Mouse (Mus musculus): ENCODE results near the gene Zfp772. TPM values are rescaled to one million over a fixed set of nuclear protein-coding genes. Genes with fewer than 3 reads are reported as not detected.

The Zfp772 gene
- 10.1 and 11.8 TPM in 2 replicates for polyA plus RNA-seq (2012; rRNA removed)

GRCm38 (mm10) chr7:7209313-7210151 lies at the start of gene Zfp772:
Gene Zfp772 (minus strand): TSS chr7:7209998.

GRCm38 (mm10) chr7:7247228-7247627 lies 37.4 kb upstream of the Zfp772 start, which contains the start of gene Vmn2r29:
Gene Vmn2r29 (minus strand): TSS chr7:7247328.

DNA sequence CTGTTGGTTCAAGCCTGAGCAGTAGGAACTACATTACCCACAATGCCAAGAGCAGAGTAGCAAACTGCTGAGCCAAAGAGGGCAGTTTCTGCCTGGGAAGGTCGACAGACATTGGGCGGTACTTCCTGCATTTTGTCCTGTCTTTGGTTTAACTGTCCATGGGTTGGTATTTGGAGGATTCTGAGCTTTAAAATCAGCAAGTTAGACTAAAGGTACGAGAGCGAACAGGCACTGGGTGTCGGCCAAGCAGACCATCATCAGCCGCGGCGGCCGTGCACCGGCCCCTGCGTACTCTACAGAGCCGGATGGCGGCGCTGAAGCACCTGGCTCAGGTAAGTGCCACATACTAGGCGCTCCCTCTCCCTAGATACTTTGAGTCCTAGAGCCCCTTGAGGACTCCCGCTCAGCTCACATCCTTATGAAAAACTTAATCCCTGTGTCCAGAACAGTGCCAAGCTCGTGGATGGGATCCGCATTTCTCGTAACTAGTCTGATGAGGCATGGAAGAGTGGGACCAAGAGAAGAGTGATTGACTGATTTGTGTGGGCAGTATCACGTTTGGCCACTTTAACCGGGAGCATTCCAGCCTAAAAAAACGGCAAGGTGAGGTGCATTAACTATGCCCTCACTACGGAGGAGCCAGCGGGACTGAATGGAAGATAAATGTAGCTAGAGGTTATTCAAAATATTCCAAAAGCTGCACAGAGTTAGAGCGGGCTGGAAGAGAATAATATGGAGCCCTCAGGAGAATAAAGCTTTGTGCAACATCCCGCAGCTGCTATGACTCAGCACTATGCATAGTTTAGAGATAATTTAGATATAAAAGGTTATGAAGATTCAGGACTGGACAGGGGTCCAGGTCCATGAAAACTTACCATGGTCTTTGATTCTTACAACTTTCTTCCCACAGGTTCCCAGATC lies 38.3 kb downstream of the Zfp772 start, which contains the start of gene Zfp418:
Gene Zfp418, plus strand, starts transcription at position 104 of the 921 bp plus-strand sequence.

Other genes starting within 250 kb of the Zfp772 start
- not detected in 2 replicates for gene Aurkc, start 214.7 kb downstream of the Zfp772 start, polyA plus RNA-seq (2012; rRNA removed)
- gene Zfp954, start 88.5 kb downstream of the Zfp772 start, polyA plus RNA-seq (2012; rRNA removed) = 17.8 and 20.4 TPM in 2 replicates
- 5.6 and 6.9 TPM in 2 replicates for gene Zfp773, start 73.2 kb downstream of the Zfp772 start, polyA plus RNA-seq (2012; rRNA removed)
- gene Zfp418, start 38.7 kb downstream of the Zfp772 start, polyA plus RNA-seq (2012; rRNA removed) = 2.8 and 3.5 TPM in 2 replicates
- gene Vmn2r29, start 37.3 kb upstream of the Zfp772 start, polyA plus RNA-seq (2012; rRNA removed) = 3.5 and 4.4 TPM in 2 replicates
- gene Gm45844, start 68.3 kb upstream of the Zfp772 start, polyA plus RNA-seq (2012; rRNA removed) = 4.1 and 5.1 TPM in 2 replicates
- gene Clcn4, start 90.9 kb upstream of the Zfp772 start, polyA plus RNA-seq (2012; rRNA removed) = 67.7 and 67.9 TPM in 2 replicates
- not detected in 2 replicates for gene Vmn2r30, start 127.6 kb upstream of the Zfp772 start, polyA plus RNA-seq (2012; rRNA removed)
- gene Gm45783, start 164.6 kb upstream of the Zfp772 start, polyA plus RNA-seq (2012; rRNA removed) = not detected in 2 replicates
- not detected in 2 replicates for gene Vmn2r31, start 189.7 kb upstream of the Zfp772 start, polyA plus RNA-seq (2012; rRNA removed)